Mouse (Mus musculus): Measurements from ENCODE around the gene Tpst1. TPM values are rescaled to one million over a fixed set of nuclear protein-coding genes. Genes with fewer than 3 reads are reported as not detected.

Tpst1 gene
- total RNA-seq, 2 experiments from 2014 or later, result 10.7 to 13.7 TPM

DNA sequence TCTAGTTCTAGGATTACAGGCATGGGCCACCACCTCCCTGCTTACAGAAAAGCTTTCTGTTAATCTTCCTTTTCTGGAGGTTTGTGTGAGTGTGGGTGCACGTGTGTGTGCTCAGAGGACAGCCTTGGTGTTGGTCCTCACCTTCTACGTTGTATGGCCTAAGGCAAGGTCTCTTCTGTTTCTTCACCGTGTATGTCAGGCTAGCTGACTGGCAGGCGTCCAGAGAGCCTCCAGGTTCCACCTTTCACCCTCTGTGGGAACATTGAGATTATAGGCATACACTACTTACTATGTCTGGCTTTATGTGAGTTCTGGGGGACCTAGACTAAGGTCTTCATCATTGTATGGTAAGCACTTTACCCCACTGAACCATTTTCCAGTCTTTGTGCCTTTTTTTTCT lies 9.3 kb downstream of the Tpst1 start:
- intact Hi-C loops (cut with DNase I), result loop anchor here (2.0 to 5.0 kb wide), 2 partner anchors 40 to 54 kb away; no protein-coding TSS in a partner anchor
- no peak for DNase-seq (ENCODE audit: low spot score)

DNA sequence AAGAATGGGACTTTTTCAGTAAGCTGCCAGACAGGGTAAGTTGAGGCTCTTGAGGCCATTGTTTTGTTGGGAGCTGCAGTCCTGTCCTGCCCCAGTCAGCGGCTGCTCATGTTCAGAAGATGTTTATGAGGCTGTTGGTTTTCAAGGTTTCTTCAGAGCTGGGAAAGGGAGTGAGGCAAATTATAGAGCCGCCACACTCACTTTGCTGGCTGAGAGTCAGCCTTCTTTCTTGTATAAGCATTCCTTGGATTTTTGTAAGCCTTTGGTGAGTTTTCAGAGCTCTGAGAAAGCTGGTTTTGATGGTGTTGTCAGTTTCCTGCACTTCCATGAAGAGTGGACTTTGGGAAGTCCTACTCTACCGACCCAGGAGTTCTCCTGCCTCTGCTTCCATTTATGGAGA lies 11.1 kb downstream of the Tpst1 start:
- no peak for DNase-seq (ENCODE audit: low spot score)
- intact Hi-C loops (cut with DNase I), result loop anchor here (5.0 kb wide), 1 partner anchor 38 kb away; no protein-coding TSS in a partner anchor

DNA sequence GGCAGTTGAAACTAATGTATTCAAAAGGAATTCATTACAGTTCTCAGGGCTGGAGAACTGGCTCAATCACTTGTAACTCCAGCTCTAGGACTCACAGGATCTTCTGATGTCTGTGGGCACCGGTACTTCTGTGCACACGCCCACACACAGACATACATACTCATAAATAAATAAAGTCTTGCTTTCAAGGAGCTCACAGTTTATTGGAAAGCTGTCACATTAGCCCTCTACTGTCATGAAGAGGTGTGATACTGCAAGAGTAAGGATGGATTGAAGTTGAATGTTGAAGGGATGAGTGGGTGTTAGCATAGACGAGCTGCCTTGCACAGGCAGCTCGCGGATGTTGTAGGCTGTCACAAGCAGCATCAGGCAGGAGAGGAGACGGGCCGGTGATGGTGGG lies 14.9 kb downstream of the Tpst1 start:
- intact Hi-C loops (cut with DNase I), result no loop called here
- DNase-seq (ENCODE audit: low spot score), result no peak

DNA sequence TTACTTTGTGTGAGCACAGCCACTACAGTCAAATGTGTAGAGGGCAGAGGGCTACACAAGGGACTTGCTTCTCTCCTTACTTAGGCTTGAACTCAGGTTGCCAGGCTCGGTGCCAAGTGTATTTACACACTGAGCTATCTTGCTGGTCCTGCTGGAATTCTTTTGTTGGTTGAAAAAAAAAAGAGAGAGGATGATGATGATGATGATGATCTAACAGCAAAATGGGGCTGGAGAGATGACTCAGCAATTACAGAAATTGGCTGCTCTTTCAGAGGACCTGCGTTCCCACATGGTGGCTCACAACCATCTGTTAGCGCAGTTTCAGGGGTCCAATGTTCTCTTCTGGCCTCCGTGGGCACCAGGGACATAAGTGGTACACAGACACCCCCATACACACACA lies 15.5 kb downstream of the Tpst1 start:
- intact Hi-C loops (cut with DNase I), result no loop called here
- no peak for DNase-seq (ENCODE audit: low spot score)

DNA sequence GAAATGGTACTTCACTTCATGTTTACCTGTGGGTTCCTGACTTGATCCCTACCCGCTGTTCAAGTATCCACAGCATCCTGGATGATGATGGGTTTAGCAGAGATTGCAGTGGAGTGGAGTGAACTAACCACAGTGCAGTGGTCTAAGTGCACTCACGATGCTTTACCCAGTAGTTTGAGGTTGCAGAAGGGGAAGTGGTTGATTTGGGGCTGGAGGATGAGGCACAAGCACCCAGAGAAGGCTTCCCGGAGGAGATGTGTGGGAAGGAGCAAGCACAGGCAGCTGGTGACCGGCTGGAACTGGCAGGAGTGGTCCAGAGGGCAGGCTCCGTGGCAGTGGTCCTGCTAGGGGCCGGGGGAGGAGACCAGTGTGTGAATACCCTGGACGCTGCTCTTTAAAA lies 16.1 kb downstream of the Tpst1 start:
- intact Hi-C loops (cut with DNase I), result no loop called here
- no peak for DNase-seq (ENCODE audit: low spot score)

DNA sequence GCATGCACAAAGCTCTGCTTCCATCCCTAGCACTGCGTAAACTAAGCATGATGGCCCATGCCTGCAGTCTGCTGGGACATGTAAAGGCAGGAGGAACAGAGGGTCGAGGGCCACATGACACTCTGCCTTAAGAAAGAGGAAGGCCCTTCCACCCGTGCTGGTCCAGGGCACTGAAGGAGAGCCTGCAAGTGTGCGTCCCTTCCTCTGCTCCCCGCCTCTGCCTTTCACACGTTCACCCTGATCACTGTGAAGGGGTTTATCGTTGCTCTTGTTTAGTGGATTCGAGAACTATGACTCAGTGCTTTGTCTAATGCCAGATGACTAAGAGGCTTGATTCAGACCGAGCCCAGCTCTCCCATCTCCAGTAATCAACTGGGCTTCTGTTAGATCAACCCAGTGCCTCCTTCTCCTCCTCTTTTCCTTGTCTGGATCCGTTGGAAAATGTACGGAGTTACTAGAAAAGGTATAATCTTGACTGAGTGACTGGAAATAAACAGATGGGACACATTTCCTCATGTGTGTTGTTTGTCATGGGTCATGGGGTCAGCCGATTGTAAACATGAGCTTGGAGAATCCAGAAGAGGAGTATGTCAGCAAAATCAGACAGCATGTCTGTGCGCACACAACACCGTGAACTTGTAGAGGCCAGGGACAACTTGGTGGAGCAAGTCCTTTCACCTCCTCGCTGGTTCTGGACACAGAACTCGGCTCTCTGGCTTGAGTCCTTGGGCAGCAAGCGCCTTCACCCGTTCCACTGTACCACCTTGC lies 16.7 kb downstream of the Tpst1 start:
- no peak for DNase-seq (ENCODE audit: low spot score)
- intact Hi-C loops (cut with DNase I), result no loop called here

DNA sequence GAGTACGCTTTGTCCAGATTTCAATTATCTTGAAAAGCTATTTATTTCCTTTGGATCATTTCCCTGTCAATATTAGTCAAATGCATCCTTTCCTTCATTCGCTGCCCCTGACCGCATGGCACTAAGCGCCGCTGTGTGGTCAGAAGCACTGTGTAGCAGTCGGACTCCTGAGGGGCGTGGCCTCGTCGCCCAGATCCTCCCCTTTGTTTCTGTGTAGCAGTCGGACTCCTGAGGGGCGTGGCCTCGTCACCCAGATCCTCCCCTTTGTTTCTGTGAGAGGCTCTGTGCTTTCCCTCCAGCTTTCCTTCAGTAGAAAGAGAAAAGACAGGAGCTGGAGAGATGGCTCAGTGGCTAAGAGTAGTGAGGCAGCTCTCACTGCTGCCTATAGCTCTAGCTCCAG lies 23.6 kb downstream of the Tpst1 start:
- no peak for DNase-seq (ENCODE audit: low spot score)
- intact Hi-C loops (cut with DNase I), result no loop called here

DNA sequence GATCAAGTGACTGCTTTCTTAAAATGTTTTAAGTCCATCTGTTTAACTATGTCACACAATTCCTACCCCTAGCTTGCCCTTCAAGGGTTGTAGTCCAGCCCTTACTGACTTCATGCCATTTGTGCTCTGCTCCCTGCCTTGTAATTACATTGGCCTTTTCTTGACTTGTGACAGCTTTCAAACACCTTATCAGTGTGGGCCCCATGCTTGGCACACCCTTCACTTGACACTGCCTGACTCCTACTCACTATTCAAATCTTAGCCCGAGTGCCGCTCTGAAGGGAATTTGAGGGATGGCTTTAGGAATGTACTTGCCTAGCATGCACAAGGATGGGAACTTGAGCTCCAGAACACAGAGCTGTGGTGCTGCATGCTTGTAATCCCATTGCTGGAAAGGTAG lies 24.7 kb downstream of the Tpst1 start:
- intact Hi-C loops (cut with DNase I), result no loop called here
- no peak for DNase-seq (ENCODE audit: low spot score)

DNA sequence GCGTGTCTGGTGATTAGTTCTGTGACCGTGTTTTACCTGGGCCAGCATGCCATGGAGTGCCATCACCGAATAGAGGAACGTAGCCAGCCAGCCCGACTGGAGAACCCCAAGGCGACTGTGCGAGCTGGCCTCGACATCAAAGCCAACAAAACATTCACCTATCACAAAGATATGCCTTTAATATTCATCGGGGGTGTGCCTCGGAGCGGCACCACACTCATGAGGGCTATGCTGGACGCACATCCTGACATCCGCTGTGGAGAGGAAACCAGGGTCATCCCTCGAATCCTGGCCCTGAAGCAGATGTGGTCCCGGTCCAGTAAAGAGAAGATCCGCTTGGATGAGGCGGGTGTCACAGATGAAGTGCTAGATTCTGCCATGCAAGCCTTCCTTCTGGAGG lies 28.6 kb downstream of the Tpst1 start:
- intact Hi-C loops (cut with DNase I), result no loop called here
- DNase-seq (ENCODE audit: low spot score), result no peak

DNA sequence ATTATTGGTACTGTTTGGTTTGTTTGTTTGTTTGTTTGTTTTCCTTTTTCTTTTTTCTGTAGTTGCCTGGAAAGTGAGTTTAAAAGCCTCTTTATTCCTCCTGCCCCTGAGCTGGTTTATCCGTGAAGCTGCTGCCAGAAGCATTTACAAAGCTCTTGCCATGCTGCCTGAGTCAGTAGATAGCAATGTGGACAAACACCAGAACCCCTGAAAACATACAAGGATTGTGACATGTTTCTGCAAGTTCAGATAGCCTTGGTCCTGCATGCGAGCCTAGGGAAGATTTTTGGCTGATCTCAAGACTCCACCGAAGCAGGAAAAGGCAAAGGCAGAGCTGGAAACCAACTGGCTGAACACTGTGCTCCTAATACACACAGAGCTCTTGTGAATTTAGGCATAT lies 36.2 kb downstream of the Tpst1 start:
- intact Hi-C loops (cut with DNase I), result no loop called here
- DNase-seq (ENCODE audit: low spot score), result no peak

DNA sequence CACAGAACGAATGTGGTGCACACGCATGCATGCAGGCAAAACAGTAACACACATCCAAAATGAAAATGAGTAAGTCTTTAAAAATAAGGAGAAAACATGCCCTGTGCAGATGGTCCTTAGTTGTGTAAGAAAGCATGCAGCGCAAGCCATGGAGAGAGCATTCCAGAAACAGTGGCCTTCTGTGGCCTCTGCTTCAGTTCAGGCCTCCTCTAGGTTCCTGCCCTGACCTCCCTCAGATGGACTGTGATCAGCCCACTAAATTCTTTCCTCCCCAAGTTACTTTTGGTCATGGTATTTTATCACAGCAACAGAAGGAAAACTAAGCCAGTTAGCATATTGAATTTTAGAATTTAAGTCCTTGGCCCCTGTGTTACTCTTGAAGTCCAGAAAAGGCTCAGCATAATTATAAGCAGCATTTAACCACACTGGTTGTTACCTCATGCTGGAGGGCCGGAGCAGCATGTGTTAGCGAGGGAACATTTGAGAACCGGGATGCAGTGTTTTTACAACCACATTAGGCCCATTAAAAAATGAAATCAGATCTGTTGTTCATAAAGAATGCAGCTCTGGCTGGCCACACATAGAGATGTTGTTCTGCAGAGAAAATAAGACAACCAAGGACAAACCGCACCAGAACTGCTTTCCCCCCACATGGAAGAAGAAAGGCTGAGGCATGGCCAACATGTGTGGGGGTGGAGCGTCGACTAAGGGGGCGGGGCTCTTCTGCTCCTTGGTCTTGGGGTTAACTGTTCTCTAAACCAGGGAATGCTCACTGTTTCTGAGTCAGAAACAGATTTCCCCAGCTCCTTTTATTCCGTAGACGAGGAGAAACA lies 37.7 kb downstream of the Tpst1 start:
- intact Hi-C loops (cut with DNase I), result no loop called here
- DNase-seq (ENCODE audit: low spot score), result no peak

DNA sequence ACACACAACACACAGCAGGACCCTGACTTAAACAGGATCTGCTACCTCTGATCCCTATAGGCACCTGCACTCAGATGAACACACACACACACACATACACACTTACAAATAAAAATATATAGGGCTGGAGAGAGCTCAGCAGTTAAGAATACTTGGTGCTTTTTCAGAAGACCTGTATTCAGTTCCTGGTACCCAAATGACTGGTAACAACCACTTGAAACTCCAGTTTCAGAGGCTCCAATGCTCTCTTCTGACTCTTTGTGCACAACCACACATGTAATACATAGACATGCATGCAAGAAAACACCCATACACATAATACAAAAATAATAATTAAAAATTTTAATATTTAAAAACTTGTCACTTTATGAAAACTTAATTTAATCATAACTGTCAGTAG lies 39.5 kb downstream of the Tpst1 start:
- intact Hi-C loops (cut with DNase I), result no loop called here
- no peak for DNase-seq (ENCODE audit: low spot score)

DNA sequence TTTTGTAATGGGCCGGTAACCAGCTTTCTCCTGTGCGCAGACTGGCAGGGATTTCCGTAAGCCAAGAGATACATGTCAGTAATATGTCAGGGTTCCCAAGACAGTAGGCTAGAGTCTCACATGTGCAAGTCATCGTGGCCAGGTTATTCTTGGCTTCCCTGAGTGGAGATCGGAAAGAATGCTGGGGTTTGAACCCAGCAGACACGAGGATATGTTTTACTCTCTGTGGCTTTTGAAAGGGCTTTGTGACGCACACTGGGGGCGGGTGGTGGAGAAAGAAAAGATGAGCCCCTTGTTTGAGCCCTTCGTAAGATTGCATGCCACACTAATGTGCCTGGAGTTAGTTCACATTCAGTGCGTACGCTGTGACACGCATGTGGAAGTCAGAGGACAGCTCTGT lies 43.0 kb downstream of the Tpst1 start:
- DNase-seq (ENCODE audit: low spot score), result no peak
- intact Hi-C loops (cut with DNase I), result no loop called here

DNA sequence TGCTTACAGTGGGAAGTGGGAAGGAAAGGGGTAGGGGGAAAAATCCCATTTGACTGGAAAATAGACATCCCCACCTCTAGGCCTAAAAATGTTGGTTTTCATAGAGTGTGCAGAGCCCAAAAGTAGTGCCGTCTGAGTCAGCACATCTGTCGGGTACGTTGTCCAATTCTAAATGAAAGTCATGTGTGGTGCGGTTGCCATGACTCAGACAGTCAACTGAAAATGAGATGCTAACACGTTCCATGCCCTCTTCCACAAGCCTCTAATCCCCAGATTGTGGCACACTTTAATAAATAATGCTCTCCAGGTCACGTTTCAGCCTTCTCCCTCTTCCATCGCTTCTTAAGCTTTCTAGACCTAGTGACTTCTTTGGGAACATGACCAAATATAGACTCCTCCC lies 43.7 kb downstream of the Tpst1 start:
- DNase-seq (ENCODE audit: low spot score), result no peak
- intact Hi-C loops (cut with DNase I), result no loop called here

DNA sequence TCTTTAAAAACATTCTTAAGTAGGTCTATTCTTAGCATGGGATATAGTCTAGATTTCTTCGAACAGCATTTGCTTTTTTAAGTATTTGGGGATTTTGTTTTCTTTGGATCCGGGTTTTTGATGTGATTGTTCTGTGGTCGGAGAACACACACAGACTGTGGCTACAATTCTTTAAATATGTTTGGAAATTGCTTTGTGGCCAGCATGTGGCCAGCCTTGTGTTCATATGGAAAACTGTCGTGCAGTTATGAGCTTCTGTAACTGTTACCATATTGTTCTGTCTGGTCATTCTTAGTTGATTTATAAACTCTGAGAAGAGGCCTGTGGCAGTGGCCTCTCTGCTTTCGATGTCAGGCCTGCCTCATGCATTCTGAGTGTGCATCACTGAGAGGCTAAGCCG lies 44.8 kb downstream of the Tpst1 start:
- DNase-seq (ENCODE audit: low spot score), result no peak
- intact Hi-C loops (cut with DNase I), result no loop called here

DNA sequence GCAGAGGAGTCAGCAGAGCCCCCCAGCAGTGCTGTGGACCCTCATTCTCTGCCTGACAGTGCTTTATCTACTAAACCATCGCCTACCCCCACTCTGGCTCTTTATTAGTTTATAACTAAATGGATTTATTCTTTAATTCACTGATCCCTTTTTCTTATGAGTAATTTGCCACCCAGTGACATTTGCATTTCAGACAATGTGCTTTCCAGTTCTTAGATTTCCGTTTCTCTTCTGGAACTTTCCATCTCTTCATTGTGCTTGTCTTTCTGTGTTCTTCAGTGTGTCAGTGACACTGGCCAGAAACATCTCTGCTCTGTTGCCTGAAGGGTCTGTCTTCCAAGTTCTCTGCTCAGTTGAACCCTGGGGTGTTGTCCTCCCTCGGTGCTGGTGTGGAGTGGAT lies 46.1 kb downstream of the Tpst1 start:
- no peak for DNase-seq (ENCODE audit: low spot score)
- intact Hi-C loops (cut with DNase I), result no loop called here

DNA sequence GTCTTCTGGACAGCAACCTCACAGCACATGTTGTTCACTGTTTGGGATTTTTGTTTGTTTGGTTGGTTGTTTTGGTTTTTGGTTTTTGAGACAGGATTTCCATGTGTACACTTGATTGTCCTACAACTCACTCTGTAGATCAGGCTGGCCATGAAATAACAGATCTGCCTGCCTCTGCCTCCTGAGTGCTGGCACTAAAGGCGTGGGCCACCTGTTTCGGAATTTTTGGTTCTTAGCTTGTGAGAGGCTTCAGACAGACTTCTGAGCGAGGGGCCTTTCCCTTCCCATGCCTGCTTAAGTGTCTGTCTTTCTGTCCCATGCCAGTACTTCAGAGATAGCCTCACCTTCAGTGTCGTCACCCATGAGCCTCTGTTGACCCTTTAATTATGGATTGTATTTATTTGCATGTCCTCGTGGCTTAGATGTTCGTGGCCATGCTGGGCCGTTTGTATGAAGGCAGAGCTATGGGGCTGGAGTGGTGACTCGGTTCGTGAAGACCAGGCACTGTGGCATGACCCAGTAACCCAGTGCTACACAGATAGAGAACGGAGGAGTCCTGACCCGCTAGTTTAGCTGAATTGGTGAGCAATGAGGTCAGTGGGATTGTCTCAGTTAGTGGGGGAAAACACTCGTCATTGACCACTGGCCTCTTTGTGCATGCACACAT lies 47.1 kb downstream of the Tpst1 start:
- no peak for DNase-seq (ENCODE audit: low spot score)
- intact Hi-C loops (cut with DNase I), result loop anchor here (5.0 kb wide), 1 partner anchor 38 kb away; no protein-coding TSS in a partner anchor

DNA sequence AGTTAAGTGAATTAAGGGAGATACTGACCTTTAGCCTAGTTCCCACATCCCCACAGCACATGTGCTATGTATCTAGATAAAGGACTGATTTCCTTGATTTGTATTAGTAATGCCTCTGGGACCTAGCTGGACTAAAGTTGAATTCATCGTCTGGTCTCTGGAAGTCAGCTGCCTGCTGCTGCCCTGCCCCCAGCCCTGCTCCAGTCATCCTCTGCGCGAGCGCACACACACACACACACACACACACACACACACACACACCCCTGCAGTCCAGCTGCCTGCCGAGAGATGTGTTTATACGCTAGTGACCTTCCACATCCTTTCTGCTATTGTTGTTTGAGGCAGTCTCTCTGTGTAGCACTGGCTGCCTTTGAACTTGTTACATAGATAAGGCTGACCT lies 47.8 kb downstream of the Tpst1 start:
- intact Hi-C loops (cut with DNase I), result loop anchor here (5.0 kb wide), 1 partner anchor 39 kb away; no protein-coding TSS in a partner anchor

DNA sequence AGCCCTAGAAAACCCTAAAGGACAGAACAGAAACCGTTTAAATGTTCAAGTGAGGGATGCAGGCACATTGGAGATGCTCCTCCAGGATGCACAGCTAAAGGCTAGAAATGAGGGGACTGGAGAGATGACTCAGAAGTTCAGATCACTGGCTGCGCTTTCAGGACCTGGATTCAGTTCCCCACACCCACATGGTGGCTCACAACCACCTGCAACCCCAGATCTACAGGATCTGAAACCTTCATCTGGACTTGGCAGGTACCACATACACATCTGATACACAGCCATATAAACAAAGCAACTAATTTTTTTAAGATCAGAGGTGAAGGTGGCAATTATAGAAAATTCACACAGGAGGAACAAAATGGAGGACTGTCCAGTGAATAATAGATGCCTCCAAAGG lies 49.2 kb downstream of the Tpst1 start:
- intact Hi-C loops (cut with DNase I), result loop anchor here (5.0 kb wide), 1 partner anchor 40 kb away; no protein-coding TSS in a partner anchor
- no peak for DNase-seq (ENCODE audit: low spot score)

More for the DNA sequence above, 47.8 kb downstream of the Tpst1 start:
- peak; percentile 43 for DNase-seq (ENCODE audit: low spot score)

DNA sequence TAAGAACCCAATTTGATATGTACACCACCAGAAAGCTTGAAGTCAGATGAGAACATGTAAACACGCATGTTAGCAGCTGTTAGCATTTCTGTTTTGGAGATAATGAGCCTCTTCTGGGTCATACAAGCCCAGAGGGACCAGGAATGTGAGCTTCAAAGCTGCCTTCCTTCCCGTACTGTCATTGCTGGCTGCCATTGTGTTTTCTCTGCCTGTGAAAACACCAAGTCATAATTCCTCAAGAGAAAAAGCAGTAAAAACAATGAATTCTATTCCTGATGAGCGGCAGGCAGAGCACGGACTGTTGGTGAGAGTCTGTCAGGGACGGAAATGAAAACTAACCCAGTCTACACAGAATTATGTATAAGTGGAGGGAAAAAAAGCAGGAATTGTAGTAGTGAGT lies 51.1 kb downstream of the Tpst1 start:
- intact Hi-C loops (cut with DNase I), result loop anchor here (5.0 kb wide), 1 partner anchor 42 kb away; no protein-coding TSS in a partner anchor
- no peak for DNase-seq (ENCODE audit: low spot score)
